Mouse (Mus musculus): ENCODE results near the gene Mogat1.
"Not testable (repeated sequence)": the region's sequence is repeated elsewhere in the genome, so short reads cannot be mapped to it uniquely, and the experiment has no call there.

Mogat1 gene

GRCm38 (mm10) chr1:78536310-78537164 is 25.7 kb downstream of the Mogat1 start:
- DNase-seq (ENCODE audit: low read depth, low spot score), result peak; percentile 82

DNA sequence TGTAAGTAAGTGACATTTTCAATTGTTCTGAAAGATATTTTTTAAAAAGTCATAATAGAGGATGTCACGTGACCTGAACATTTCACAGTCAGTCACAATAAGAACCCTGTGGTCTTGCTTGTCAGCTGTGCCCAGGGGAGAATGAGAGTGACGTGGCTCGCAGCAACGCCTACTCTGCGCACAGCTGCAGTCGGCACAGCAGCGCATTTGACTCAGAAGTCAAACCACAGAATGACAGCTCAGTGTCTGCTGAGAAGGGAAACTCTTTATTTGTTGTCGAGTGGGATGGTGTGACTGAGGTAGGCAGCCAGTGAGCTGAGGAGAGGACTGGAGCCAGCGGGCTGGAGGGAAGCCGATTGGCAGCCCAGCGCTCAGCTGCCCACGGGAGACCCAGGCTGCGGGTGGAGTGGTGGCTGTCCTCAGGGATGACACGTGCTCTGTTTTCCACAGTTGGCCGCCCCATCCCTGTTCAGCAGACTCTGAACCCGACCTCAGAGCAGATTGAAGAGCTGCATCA is 26.8 kb downstream of the Mogat1 start:
- DNase-seq (ENCODE audit: low read depth, low spot score), result peak; percentile 91

- DNase-seq (ENCODE audit: low read depth, low spot score), result peak; percentile 53
Observed at GRCm38 (mm10) chr1:78538396-78538795, 27.6 kb downstream of the Mogat1 start.

DNA sequence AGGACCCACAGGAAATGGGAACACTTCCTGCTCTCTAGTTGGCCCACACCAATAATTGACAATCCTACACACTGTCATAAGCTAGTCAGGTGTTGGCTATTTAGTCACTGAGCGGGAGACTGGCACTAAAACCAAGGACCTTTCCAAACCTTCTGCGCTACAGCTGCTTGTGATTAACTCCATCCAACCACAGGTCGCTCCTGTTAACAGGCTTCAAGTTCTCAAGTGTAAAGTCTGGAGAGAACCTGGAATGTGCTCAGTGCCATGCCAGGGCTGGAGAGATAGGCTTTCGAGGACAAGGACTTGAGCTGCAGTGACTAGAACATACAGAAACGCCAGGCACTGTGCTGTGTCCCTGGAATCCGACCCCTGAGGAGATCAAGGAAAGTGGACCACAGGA is 28.4 kb downstream of the Mogat1 start:
- peak; percentile 16 for DNase-seq (ENCODE audit: low read depth, low spot score)

DNA sequence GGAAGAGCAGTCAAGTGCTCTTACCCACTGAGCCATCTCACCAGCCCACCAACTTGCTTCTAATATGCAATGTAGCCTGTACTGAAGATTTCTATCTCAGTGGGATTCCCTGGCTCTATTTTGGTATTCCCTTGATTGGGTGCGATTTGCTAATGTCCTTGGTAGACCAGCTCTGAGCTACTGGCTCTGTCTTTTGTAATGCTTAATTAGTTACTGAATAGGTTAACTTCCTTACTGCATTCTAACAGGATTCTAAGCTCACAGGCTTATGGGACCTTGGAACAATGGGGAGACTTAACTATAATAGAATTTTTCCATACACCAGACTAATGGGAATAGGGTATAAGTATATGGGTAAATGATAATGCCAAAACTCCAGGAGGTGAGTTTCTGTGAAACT is 32.8 kb downstream of the Mogat1 start:
- not testable (repeated sequence) for DNase-seq (ENCODE audit: low read depth, low spot score)

GRCm38 (mm10) chr1:78546258-78546657 is 35.5 kb downstream of the Mogat1 start:
- DNase-seq (ENCODE audit: low read depth, low spot score), result no peak

DNA sequence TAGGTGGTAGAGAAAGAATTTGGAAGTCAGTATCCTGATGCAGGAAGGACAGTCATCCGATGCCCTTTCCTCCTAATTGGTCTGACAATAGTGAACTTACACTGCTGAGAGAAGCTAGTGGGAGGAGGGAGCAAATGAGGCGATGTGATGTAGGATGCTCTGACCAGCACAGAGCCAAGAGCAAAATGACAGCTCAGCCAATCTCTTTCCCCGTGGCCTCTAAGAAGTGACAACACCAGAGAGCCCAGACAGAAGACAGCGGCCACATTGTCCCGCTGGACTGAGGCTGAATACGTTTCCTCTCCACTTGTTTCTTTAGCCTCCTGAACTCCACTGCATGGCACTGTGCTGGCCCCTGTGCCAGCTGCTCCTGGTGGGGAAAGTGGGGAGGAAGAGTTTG is 38.2 kb downstream of the Mogat1 start:
- no peak for DNase-seq (ENCODE audit: low read depth, low spot score)

DNA sequence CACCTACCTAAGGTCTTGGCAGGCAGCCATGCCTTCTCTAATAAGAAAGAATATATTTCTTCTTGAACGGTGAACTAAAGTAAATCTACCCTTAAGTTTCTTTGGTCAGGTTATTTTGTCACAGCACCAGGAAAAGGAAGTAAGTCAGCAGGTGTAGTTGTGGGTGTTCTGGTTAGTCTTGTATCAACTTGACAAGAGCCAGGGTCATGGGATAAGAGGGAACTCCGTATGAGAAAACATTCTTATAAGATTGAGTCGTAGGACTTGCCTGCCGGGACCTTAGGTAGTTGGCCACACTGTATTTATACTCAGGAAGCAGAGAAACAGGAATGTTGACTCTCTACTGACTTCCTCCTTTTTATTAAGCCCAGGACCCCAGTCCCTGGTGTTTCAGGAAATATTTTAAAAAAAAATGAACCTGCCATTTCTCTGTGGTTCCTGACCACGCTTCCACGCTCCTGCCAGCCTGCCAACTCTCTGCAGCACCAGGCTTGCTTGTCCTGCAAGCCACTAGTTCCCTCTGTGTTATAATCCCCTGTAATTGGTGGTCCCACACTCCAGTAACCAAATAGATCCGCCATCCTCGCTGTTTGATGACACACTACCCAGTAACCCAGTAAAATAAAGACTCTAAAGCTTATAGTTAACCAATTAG is 43.3 kb downstream of the Mogat1 start:
- no peak for DNase-seq (ENCODE audit: low read depth, low spot score)

- DNase-seq (ENCODE audit: low read depth, low spot score), result no peak
Observed at GRCm38 (mm10) chr1:78566963-78567362, 56.2 kb downstream of the Mogat1 start.

DNA sequence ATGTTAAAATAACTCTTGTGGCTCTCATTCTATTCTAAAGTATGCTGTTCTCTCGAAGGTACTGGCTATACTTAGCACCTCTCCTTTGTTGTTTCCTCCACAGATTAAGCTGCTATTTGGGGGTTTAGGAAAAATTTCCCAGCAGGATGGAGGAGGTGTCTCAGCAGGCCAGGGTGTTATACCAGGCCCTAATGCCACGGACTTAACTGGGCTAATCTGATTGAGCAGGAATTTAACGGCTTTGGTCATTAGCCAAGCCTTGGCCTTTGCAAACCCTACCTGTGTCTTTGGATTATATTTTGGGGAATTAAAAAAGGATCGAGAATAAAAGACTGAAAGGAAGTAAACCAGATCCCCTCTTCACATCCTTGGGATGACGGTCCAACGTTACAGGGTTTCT is 56.6 kb downstream of the Mogat1 start:
- DNase-seq (ENCODE audit: low read depth, low spot score), result no peak

GRCm38 (mm10) chr1:78567834-78568507 is 57.2 kb downstream of the Mogat1 start:
- DNase-seq (ENCODE audit: low read depth, low spot score), result peak; percentile 17

GRCm38 (mm10) chr1:78569617-78570016 is 58.8 kb downstream of the Mogat1 start:
- DNase-seq (ENCODE audit: low read depth, low spot score), result no peak

- peak; percentile 88 for DNase-seq (ENCODE audit: low read depth, low spot score)
Observed at GRCm38 (mm10) chr1:78585080-78585479, 74.3 kb downstream of the Mogat1 start.

GRCm38 (mm10) chr1:78586986-78587385 is 76.2 kb downstream of the Mogat1 start:
- peak; percentile 72 for DNase-seq (ENCODE audit: low read depth, low spot score)
